25 mouse cellular contexts compared by ENCODE assay signal in the genomic region with DNA sequence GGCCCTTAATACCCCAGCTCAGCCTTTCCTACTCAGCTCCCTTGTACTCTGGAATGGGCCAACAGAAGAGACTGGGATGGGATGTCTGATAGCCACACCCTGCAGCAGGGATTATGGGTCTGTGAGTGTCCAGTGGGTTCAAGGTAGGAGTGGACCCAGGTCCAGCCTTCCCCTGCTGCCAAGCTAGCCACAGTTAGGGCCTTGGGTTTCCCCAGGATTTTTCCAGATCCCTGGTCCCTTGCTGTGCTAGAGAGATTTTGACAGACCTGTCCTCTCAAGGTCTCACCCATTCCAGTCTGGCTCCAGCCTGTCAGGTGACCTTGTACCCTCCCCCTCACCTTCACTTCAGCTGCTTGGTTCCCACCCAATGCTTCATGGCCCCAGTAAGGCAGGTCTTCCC. TPM values are rescaled to one million over a fixed set of nuclear protein-coding genes. Genes with fewer than 3 reads are reported as not detected.
DNase-seq lines count a peak whose midpoint lies in the region; ATAC-seq and TF ChIP-seq lines count a peak whose summit lies in the region.
"Had no signal": no experiment of that assay in that cellular context is flagged by ENCODE, and none has a peak within 500 bp of the region (broad histone marks: within the 10 kb centered on the region; RNA-seq: fewer than 3 reads in every experiment).

No protein-coding gene starts in this region.

- H3K27me3 ChIP-seq in intestine, embryonic 15.5 days (replicated peaks): no peaks in the 10 kb centered on the region
- H3K27me3 ChIP-seq in intestine, postnatal 0 days (replicated peaks; ENCODE audit: control insufficient read depth, insufficient read depth, low read length): no peaks in the 10 kb centered on the region
- H3K27me3 ChIP-seq in hindbrain, embryonic 14.5 days (ENCODE audit: control insufficient read depth, insufficient read depth, low read length): no peaks in the 10 kb centered on the region
- H3K27me3 ChIP-seq: embryonic facial prominence, embryonic 13.5 days; forebrain, embryonic 12.5 days; forebrain, embryonic 15.5 days; heart, embryonic 12.5 days; heart, embryonic 15.5 days; hindbrain, embryonic 15.5 days had no signal

- no peak overlapping the region for H3K27ac ChIP-seq in intestine, embryonic 15.5 days
- H3K27ac ChIP-seq in intestine, postnatal 0 days (ENCODE audit: low read depth, low read length): no peak overlapping the region
- H3K27ac ChIP-seq in hindbrain, embryonic 14.5 days: no peak overlapping the region
- H3K27ac ChIP-seq: embryonic facial prominence, embryonic 10.5 days; embryonic facial prominence, embryonic 13.5 days; forebrain, embryonic 12.5 days; forebrain, embryonic 15.5 days; heart, embryonic 15.5 days; hindbrain, embryonic 15.5 days had no signal

- H3K36me3 ChIP-seq in intestine, embryonic 15.5 days: no peaks in the 10 kb centered on the region
- H3K36me3 ChIP-seq in intestine, postnatal 0 days (ENCODE audit: control insufficient read depth, insufficient read depth): peaks cover 6% of the 10 kb centered on the region; the same call in 1 of the 2 replicates
- peaks cover 20% of the 10 kb centered on the region; the same call in 1 of the 2 replicates for H3K36me3 ChIP-seq in hindbrain, embryonic 14.5 days (replicated peaks; ENCODE audit: control insufficient read depth, insufficient read depth)

- H3K9ac ChIP-seq in intestine, embryonic 15.5 days: no peak overlapping the region
- H3K9ac ChIP-seq in intestine, postnatal 0 days (ENCODE audit: low read depth, low read length): no peak overlapping the region
- H3K9ac ChIP-seq in hindbrain, embryonic 14.5 days: no peak overlapping the region
- H3K9ac ChIP-seq: embryonic facial prominence, embryonic 13.5 days; forebrain, embryonic 12.5 days; forebrain, embryonic 15.5 days; heart, embryonic 12.5 days; heart, embryonic 15.5 days; hindbrain, embryonic 15.5 days had no signal

- peak; percentile 25 for DNase-seq in adrenal gland, adult 2 months
- DNase-seq in adrenal gland, postnatal 4 days (ENCODE audit: low spot score in 2 of 2): no peak
- DNase-seq in adrenal gland, postnatal 36 days: peak; percentile 20 to 21
- DNase-seq in adrenal gland, postnatal 25 days: no peak
- no peak for DNase-seq in hindbrain, embryonic 14.5 days (ENCODE audit: low spot score)
- DNase-seq: cerebellum, adult 11-12 months; cerebellum, adult 8-10 months; cerebellum, postnatal 10 days; cerebellum, postnatal 36 days; embryo, embryonic 11 days; gastrocnemius, postnatal 10 days; gastrocnemius, postnatal 36 days; heart, postnatal 10 days; heart, postnatal 4 days; kidney, adult 8-10 months had no signal

- peak; percentile 59; the same call in 1 of the 2 replicates for ATAC-seq in intestine, embryonic 15.5 days
- no peak for ATAC-seq in intestine, postnatal 0 days
- ATAC-seq in hindbrain, embryonic 14.5 days (ENCODE audit: low FRiP score): no peak
- ATAC-seq: forebrain, embryonic 15.5 days had no signal

- no peaks in the 10 kb centered on the region for H3K4me1 ChIP-seq in intestine, embryonic 15.5 days (replicated peaks)
- no peaks in the 10 kb centered on the region for H3K4me1 ChIP-seq in intestine, postnatal 0 days (replicated peaks; ENCODE audit: control insufficient read depth, insufficient read depth, low read length)
- no peaks in the 10 kb centered on the region for H3K4me1 ChIP-seq in hindbrain, embryonic 14.5 days (replicated peaks; ENCODE audit: control insufficient read depth, insufficient read depth, low read length)
- H3K4me1 ChIP-seq: embryonic facial prominence, embryonic 10.5 days; embryonic facial prominence, embryonic 13.5 days; forebrain, embryonic 12.5 days; forebrain, embryonic 15.5 days; heart, embryonic 12.5 days; heart, embryonic 15.5 days; hindbrain, embryonic 15.5 days had no signal

- H3K4me3 ChIP-seq in intestine, embryonic 15.5 days (replicated peaks): no peak overlapping the region
- no peak overlapping the region for H3K4me3 ChIP-seq in intestine, postnatal 0 days (ENCODE audit: low read depth, low read length)
- H3K4me3 ChIP-seq in hindbrain, embryonic 14.5 days (replicated peaks; ENCODE audit: low read length): no peak overlapping the region
- H3K4me3 ChIP-seq: embryonic facial prominence, embryonic 10.5 days; embryonic facial prominence, embryonic 13.5 days; erythroblast, embryonic 14.5 days; forebrain, embryonic 12.5 days; forebrain, embryonic 15.5 days; heart, embryonic 12.5 days; heart, embryonic 15.5 days; hindbrain, embryonic 15.5 days had no signal

- no peak overlapping the region for H3K4me2 ChIP-seq in intestine, embryonic 15.5 days (replicated peaks)
- H3K4me2 ChIP-seq in intestine, postnatal 0 days (replicated peaks; ENCODE audit: low read depth): no peak overlapping the region
- no peak overlapping the region for H3K4me2 ChIP-seq in hindbrain, embryonic 14.5 days (replicated peaks)
- H3K4me2 ChIP-seq: embryonic facial prominence, embryonic 13.5 days; forebrain, embryonic 12.5 days; forebrain, embryonic 15.5 days; heart, embryonic 12.5 days; heart, embryonic 15.5 days; hindbrain, embryonic 15.5 days had no signal

- no peak for TF ChIP-seq CTCF in intestine, postnatal 0 days (IDR thresholded peaks at IDR 0.05; ENCODE audit: low read depth)

- H3K9me3 ChIP-seq in intestine, embryonic 15.5 days: no peaks in the 10 kb centered on the region
- no peaks in the 10 kb centered on the region for H3K9me3 ChIP-seq in intestine, postnatal 0 days (ENCODE audit: control insufficient read depth)
- H3K9me3 ChIP-seq in hindbrain, embryonic 14.5 days (ENCODE audit: control insufficient read depth, low read length): no peaks in the 10 kb centered on the region
- H3K9me3 ChIP-seq: embryonic facial prominence, embryonic 10.5 days; embryonic facial prominence, embryonic 13.5 days; forebrain, embryonic 12.5 days; forebrain, embryonic 15.5 days; heart, embryonic 12.5 days; heart, embryonic 15.5 days; hindbrain, embryonic 15.5 days had no signal

RNA-seq across cellular contexts. Expression of a gene that starts 20.0 kb away (rescaled TPM):
- 1 to 10 TPM in 1 of 2 experiments, under 1 TPM in 1; 0.76 to 1.4 TPM for total RNA-seq in adrenal gland, adult 2 months (2021)
- polyA plus RNA-seq in adrenal gland, adult 2 months (2012; rRNA removed): 0.03 and 0.33 TPM in 2 replicates
- total RNA-seq in adrenal gland, postnatal 4 days (2021): under 1 TPM; 0.14 to 0.76 TPM
- 1 to 10 TPM in 1 of 2 experiments, under 1 TPM in 1; 0.46 to 1.2 TPM for total RNA-seq in adrenal gland, postnatal 36 days (2021)
- 1.1 TPM in 1 of 2 replicates, not detected in the other for total RNA-seq in adrenal gland, postnatal 25 days (2021)
- polyA plus RNA-seq in intestine, embryonic 15.5 days (2015; fragmentation: Nextera tagmentation; extraction: Ambion mirVana): 0.23 and 0.61 TPM in 2 replicates
- polyA plus RNA-seq in intestine, postnatal 0 days (2015; fragmentation: Nextera tagmentation; extraction: Ambion mirVana): 0.07 TPM in 1 of 2 replicates, not detected in the other
- 5.6 and 5.7 TPM in 2 replicates for polyA plus RNA-seq in hindbrain, embryonic 14.5 days (2014; fragmentation: Nextera tagmentation; extraction: Ambion mirVana)
- total RNA-seq: heart, postnatal 4 days had no signal
- polyA plus RNA-seq: erythroblast, embryonic 14.5 days had no signal

RNA-seq across cellular contexts. Expression of a gene that starts 39.3 kb away (rescaled TPM):
- total RNA-seq in adrenal gland, adult 2 months (2021): 10 to 100 TPM; 18.8 to 33.4 TPM
- 70.1 and 75.8 TPM in 2 replicates for polyA plus RNA-seq in adrenal gland, adult 2 months (2012; rRNA removed)
- total RNA-seq in adrenal gland, postnatal 4 days (2021): 10 to 100 TPM; 26.6 to 29.4 TPM
- total RNA-seq in adrenal gland, postnatal 36 days (2021): 10 to 100 TPM; 25.1 to 33.2 TPM
- 23.0 and 24.6 TPM in 2 replicates for total RNA-seq in adrenal gland, postnatal 25 days (2021)
- 7.1 and 7.3 TPM in 2 replicates for polyA plus RNA-seq in intestine, embryonic 15.5 days (2015; fragmentation: Nextera tagmentation; extraction: Ambion mirVana)
- 5.0 and 5.3 TPM in 2 replicates for polyA plus RNA-seq in intestine, postnatal 0 days (2015; fragmentation: Nextera tagmentation; extraction: Ambion mirVana)
- polyA plus RNA-seq in hindbrain, embryonic 14.5 days (2014; fragmentation: Nextera tagmentation; extraction: Ambion mirVana): 17.1 and 17.7 TPM in 2 replicates

RNA-seq across cellular contexts. Expression of a gene that starts 53.7 kb away (rescaled TPM):
- 10 to 100 TPM; 32.6 to 43.7 TPM for total RNA-seq in adrenal gland, adult 2 months (2021)
- polyA plus RNA-seq in adrenal gland, adult 2 months (2012; rRNA removed): 73.8 and 79.8 TPM in 2 replicates
- total RNA-seq in adrenal gland, postnatal 4 days (2021): 10 to 100 TPM; 14.3 to 15.0 TPM
- total RNA-seq in adrenal gland, postnatal 36 days (2021): 10 to 100 TPM; 31.8 to 35.7 TPM
- total RNA-seq in adrenal gland, postnatal 25 days (2021): 38.4 and 44.5 TPM in 2 replicates
- 6.3 and 8.2 TPM in 2 replicates for polyA plus RNA-seq in intestine, embryonic 15.5 days (2015; fragmentation: Nextera tagmentation; extraction: Ambion mirVana)
- polyA plus RNA-seq in intestine, postnatal 0 days (2015; fragmentation: Nextera tagmentation; extraction: Ambion mirVana): 0.51 and 0.86 TPM in 2 replicates
- 15.7 and 16.2 TPM in 2 replicates for polyA plus RNA-seq in hindbrain, embryonic 14.5 days (2014; fragmentation: Nextera tagmentation; extraction: Ambion mirVana)
- polyA plus RNA-seq: erythroblast, embryonic 14.5 days had no signal

Comparison
In these comparisons a context has a peak if more than half of its experiments do, and no peak if none do; other contexts are left out.
1. DNase-seq: peak in adrenal gland, adult 2 months (single experiment) and adrenal gland, postnatal 36 days (2 of 2); none in adrenal gland, postnatal 4 days (0 of 2), adrenal gland, postnatal 25 days (single experiment) and hindbrain, embryonic 14.5 days (single experiment).